Mouse (Mus musculus) stomach, postnatal 0 days (tissue): Measurements from ENCODE around the gene Spata1.

ENCODE experiments used
- CTCF ChIP-seq: IDR thresholded peaks from 2 replicates; pipeline ENCODE4 v1.5.1; 2016; ENCODE audit warnings: antibody characterized with exemption, low read depth, mild to moderate bottlenecking, moderate library complexity
- EP300 ChIP-seq: optimal IDR thresholded peaks from 2 replicates; pipeline ENCODE3; 2016; ENCODE audit warnings: antibody characterized with exemption

DNA sequence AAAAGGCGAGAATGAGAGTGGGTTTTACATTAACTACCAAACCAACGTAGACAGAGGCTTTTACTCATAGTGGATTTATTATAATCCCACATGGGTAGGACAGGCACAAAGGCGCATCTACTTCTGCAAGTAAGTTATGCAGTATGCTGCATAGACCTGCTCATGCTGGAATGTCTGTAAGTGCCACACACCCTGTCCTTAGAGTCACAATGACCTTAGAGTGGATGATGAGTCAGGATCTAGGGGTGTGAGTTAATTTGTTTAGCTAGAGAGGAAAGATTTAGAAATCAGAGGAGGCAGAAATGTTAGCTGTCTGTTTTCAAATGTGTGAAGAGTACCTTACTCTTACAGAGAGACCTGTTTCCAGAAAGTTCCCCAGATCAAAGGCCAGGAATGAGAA is 52.0 kb downstream of the Spata1 start:
- TF ChIP-seq CTCF (no peak), EP300 (no peak)
